Comparison of ENCODE assay signal across 15 mouse cellular contexts in the genomic region with DNA sequence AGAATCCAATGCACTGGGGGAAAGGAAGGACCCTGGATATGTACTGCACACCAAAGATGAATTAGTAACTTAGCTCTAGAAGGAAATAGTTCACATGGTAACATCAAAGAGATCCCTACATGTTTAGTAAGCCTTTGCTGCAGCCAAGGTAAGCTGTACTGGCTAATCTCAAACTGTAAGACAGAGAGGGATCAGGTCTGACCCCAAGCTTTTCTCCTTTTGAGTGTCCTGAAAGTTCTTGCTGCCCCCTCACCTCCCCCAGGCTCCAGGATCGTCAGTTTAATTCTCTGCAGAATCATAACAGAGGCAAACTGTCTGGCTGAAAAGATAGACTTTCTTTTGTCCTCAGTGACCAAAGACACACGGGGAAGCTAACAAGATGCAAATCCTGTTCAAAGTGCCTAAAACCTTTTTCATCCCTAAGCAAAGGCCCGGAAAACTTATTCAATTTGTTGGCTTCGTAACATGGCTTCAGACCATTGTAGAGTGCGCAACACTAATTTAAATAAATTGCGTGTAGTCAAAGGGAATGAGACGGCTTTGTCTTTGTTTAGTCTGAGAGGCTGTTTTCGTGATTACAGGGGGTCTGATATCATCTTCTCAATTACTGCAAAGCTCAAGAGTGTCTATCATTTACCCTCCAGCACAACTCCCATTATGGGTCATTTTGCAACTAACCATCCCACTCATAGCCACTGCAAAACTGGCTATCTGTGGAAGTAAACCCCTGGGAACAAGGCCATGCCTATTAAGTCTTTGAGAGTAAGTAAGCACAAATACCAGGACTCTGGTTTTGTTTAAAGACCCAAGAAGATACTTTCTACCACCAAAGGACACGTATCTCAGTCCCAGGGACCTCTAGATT. TPM values are rescaled to one million over a fixed set of nuclear protein-coding genes. Genes with fewer than 3 reads are reported as not detected.
DNase-seq lines count a peak whose midpoint lies in the region; ATAC-seq and TF ChIP-seq lines count a peak whose summit lies in the region.
"Had no signal": no experiment of that assay in that cellular context is flagged by ENCODE, and none has a peak within 500 bp of the region (broad histone marks: within the 10 kb centered on the region; RNA-seq: fewer than 3 reads in every experiment).

No protein-coding gene starts in this region.

- H3K27me3 ChIP-seq in stomach, embryonic 14.5 days (ENCODE audit: control insufficient read depth, insufficient read depth, low read length), result no peaks in the 10 kb centered on the region
- no peaks in the 10 kb centered on the region for H3K27me3 ChIP-seq in stomach, postnatal 0 days (ENCODE audit: control insufficient read depth, insufficient read depth, low read length)
- H3K27me3 ChIP-seq in hindbrain, embryonic 12.5 days, result no peaks in the 10 kb centered on the region
- no peaks in the 10 kb centered on the region for H3K27me3 ChIP-seq in midbrain, embryonic 15.5 days (replicated peaks)
- H3K27me3 ChIP-seq in stomach, embryonic 16.5 days (ENCODE audit: control insufficient read depth, insufficient read depth, low read length), result no peaks in the 10 kb centered on the region
- H3K27me3 ChIP-seq: kidney, embryonic 15.5 days had no signal

- ATAC-seq in stomach, embryonic 14.5 days (ENCODE audit: insufficient number of reproducible peaks, insufficient read depth, low FRiP score, low read depth), result no peak; the same call in 1 of the 2 replicates
- no peak for ATAC-seq in stomach, postnatal 0 days (ENCODE audit: low FRiP score, low TSS enrichment)
- ATAC-seq in hindbrain, embryonic 12.5 days (ENCODE audit: low FRiP score), result peak; percentile 55; the same call in 1 of the 2 replicates
- ATAC-seq in midbrain, embryonic 15.5 days (replicated peaks), result 0 out of 2 replicates have a peak, but pooled peaks have one; percentile 38
- 0 out of 2 replicates have a peak, but pooled peaks have one; percentile 41 for ATAC-seq in stomach, embryonic 16.5 days (ENCODE audit: insufficient read depth, low FRiP score)
- no peak for ATAC-seq in erythroid progenitor cell, adult 5-6 weeks (replicated peaks; ENCODE audit: low FRiP score, poor library complexity, severe bottlenecking)
- ATAC-seq: lung, postnatal 0 days had no signal

- H3K4me3 ChIP-seq in stomach, embryonic 14.5 days (ENCODE audit: low read depth, low read length), result no peak overlapping the region
- H3K4me3 ChIP-seq in stomach, postnatal 0 days (ENCODE audit: low read depth, low read length), result no peak overlapping the region
- H3K4me3 ChIP-seq in hindbrain, embryonic 12.5 days, result no peak overlapping the region
- H3K4me3 ChIP-seq in midbrain, embryonic 15.5 days, result no peak overlapping the region
- H3K4me3 ChIP-seq in stomach, embryonic 16.5 days (replicated peaks; ENCODE audit: low read length), result no peak overlapping the region
- H3K4me3 ChIP-seq: gastrocnemius, adult 2 months; kidney, embryonic 15.5 days had no signal

- no peaks in the 10 kb centered on the region for H3K9me3 ChIP-seq in stomach, embryonic 14.5 days (ENCODE audit: control insufficient read depth, low read depth, low read length)
- H3K9me3 ChIP-seq in stomach, postnatal 0 days (ENCODE audit: control insufficient read depth, low read length), result no peaks in the 10 kb centered on the region
- no peaks in the 10 kb centered on the region for H3K9me3 ChIP-seq in hindbrain, embryonic 12.5 days (replicated peaks)
- no peaks in the 10 kb centered on the region for H3K9me3 ChIP-seq in midbrain, embryonic 15.5 days
- no peaks in the 10 kb centered on the region for H3K9me3 ChIP-seq in stomach, embryonic 16.5 days (replicated peaks; ENCODE audit: control insufficient read depth, low read length)
- H3K9me3 ChIP-seq: kidney, embryonic 15.5 days had no signal

- H3K27ac ChIP-seq in stomach, embryonic 14.5 days (ENCODE audit: low read length), result peak overlapping the region; percentile 59; the same call in 1 of the 2 replicates
- H3K27ac ChIP-seq in stomach, postnatal 0 days (replicated peaks), result no peak overlapping the region; the same call in 1 of the 2 replicates
- H3K27ac ChIP-seq in hindbrain, embryonic 12.5 days, result peak overlapping the region; percentile 80
- H3K27ac ChIP-seq in midbrain, embryonic 15.5 days, result peak overlapping the region; percentile 61
- peak overlapping the region; percentile 61 for H3K27ac ChIP-seq in stomach, embryonic 16.5 days (ENCODE audit: low read length)
- H3K27ac ChIP-seq: gastrocnemius, adult 2 months; kidney, embryonic 15.5 days had no signal

- no peak for DNase-seq in stomach, postnatal 0 days (ENCODE audit: low spot score)
- no peak for DNase-seq in frontal cortex, postnatal 25 days (ENCODE audit: low spot score in 2 of 2)
- DNase-seq in left cerebral cortex, adult 8-10 months (ENCODE audit: low spot score in 2 of 2), result no peak
- DNase-seq: cerebellum, adult 2 months; gastrocnemius, adult 2 months; heart, postnatal 36 days; right cerebral cortex, postnatal 25 days; thymus, postnatal 36 days had no signal

- H3K4me2 ChIP-seq in stomach, embryonic 14.5 days (replicated peaks; ENCODE audit: low read depth, low read length), result no peak overlapping the region
- no peak overlapping the region for H3K4me2 ChIP-seq in stomach, postnatal 0 days (replicated peaks; ENCODE audit: low read depth)
- 0 out of 2 replicates have a peak overlapping the region, but pooled peaks have one; percentile 6 for H3K4me2 ChIP-seq in hindbrain, embryonic 12.5 days (replicated peaks)
- H3K4me2 ChIP-seq in midbrain, embryonic 15.5 days, result 0 out of 2 replicates have a peak overlapping the region, but pooled peaks have one; percentile 1
- H3K4me2 ChIP-seq in stomach, embryonic 16.5 days (ENCODE audit: low read depth, low read length), result no peak overlapping the region
- H3K4me2 ChIP-seq: kidney, embryonic 15.5 days had no signal

- no peak for TF ChIP-seq EP300 in stomach, postnatal 0 days (optimal IDR thresholded peaks at IDR 0.05)

- no peak overlapping the region for H3K9ac ChIP-seq in stomach, embryonic 14.5 days (replicated peaks; ENCODE audit: low read depth, low read length)
- H3K9ac ChIP-seq in stomach, postnatal 0 days (ENCODE audit: low read length), result no peak overlapping the region
- no peak overlapping the region for H3K9ac ChIP-seq in hindbrain, embryonic 12.5 days
- no peak overlapping the region for H3K9ac ChIP-seq in midbrain, embryonic 15.5 days
- no peak overlapping the region for H3K9ac ChIP-seq in stomach, embryonic 16.5 days (ENCODE audit: low read length)
- H3K9ac ChIP-seq: kidney, embryonic 15.5 days had no signal

- H3K4me1 ChIP-seq in stomach, embryonic 14.5 days (ENCODE audit: control insufficient read depth, insufficient read depth, low read length), result peaks cover 17% of the 10 kb centered on the region
- no peaks in the 10 kb centered on the region; the same call in 1 of the 2 replicates for H3K4me1 ChIP-seq in stomach, postnatal 0 days (replicated peaks; ENCODE audit: control insufficient read depth, insufficient read depth)
- H3K4me1 ChIP-seq in hindbrain, embryonic 12.5 days, result peaks cover 46% of the 10 kb centered on the region
- H3K4me1 ChIP-seq in midbrain, embryonic 15.5 days, result peaks cover 35% of the 10 kb centered on the region
- H3K4me1 ChIP-seq in stomach, embryonic 16.5 days (ENCODE audit: control insufficient read depth, insufficient read depth, low read length), result peaks cover 19% of the 10 kb centered on the region

- TF ChIP-seq CTCF in stomach, postnatal 0 days (IDR thresholded peaks at IDR 0.05; ENCODE audit: low read depth), result no peak

- no peaks in the 10 kb centered on the region; the same call in 1 of the 2 replicates for H3K36me3 ChIP-seq in stomach, embryonic 14.5 days (ENCODE audit: control insufficient read depth, insufficient read depth, low read length)
- no peaks in the 10 kb centered on the region for H3K36me3 ChIP-seq in stomach, postnatal 0 days (ENCODE audit: control insufficient read depth, insufficient read depth, low read length)
- no peaks in the 10 kb centered on the region for H3K36me3 ChIP-seq in hindbrain, embryonic 12.5 days
- H3K36me3 ChIP-seq in midbrain, embryonic 15.5 days (replicated peaks), result no peaks in the 10 kb centered on the region
- no peaks in the 10 kb centered on the region for H3K36me3 ChIP-seq in stomach, embryonic 16.5 days (ENCODE audit: control insufficient read depth, insufficient read depth, low read length)
- H3K36me3 ChIP-seq: kidney, embryonic 15.5 days had no signal

- WGBS in stomach, embryonic 14.5 days, result 63% methylated on average over 9 of the region's 9 CpGs
- WGBS in stomach, postnatal 0 days, result 64% methylated on average over 9 of the region's 9 CpGs
- 40% methylated on average over 9 of the region's 9 CpGs for WGBS in hindbrain, embryonic 12.5 days
- WGBS in midbrain, embryonic 15.5 days, result 18% methylated on average over 9 of the region's 9 CpGs
- 61% methylated on average over 9 of the region's 9 CpGs for WGBS in stomach, embryonic 16.5 days

RNA-seq across cellular contexts. Expression of a gene that starts 52.8 kb away (rescaled TPM):
- 37.1 and 38.0 TPM in 2 replicates for polyA plus RNA-seq in stomach, embryonic 14.5 days (2014; fragmentation: Nextera tagmentation; extraction: Ambion mirVana)
- polyA plus RNA-seq in stomach, postnatal 0 days (2015; fragmentation: Nextera tagmentation; extraction: Ambion mirVana), result 30.0 and 30.7 TPM in 2 replicates
- 121 and 125 TPM in 2 replicates for polyA plus RNA-seq in hindbrain, embryonic 12.5 days (2016; fragmentation: Nextera tagmentation; extraction: Ambion mirVana)
- 158 and 159 TPM in 2 replicates for polyA plus RNA-seq in midbrain, embryonic 15.5 days (2015; fragmentation: Nextera tagmentation; extraction: Ambion mirVana)
- polyA plus RNA-seq in stomach, embryonic 16.5 days (2015; fragmentation: Nextera tagmentation; extraction: Ambion mirVana), result 33.4 and 39.9 TPM in 2 replicates
- total RNA-seq in erythroid progenitor cell, adult 5-6 weeks (2015; ENCODE audit: low replicate concordance), result 4.3 and 10.9 TPM in 2 replicates
- total RNA-seq in erythroid progenitor cell, adult 5-6 weeks (2017; ENCODE audit: low replicate concordance), result 8.9 and 11.4 TPM in 2 replicates
- total RNA-seq in left cerebral cortex, adult 8-10 months (2022), result 100 to 1,000 TPM; 252 to 273 (median 260) TPM

Comparison
In these comparisons a context has a peak if more than half of its experiments do, and no peak if none do; other contexts are left out.
1. ATAC-seq: peak in hindbrain, embryonic 12.5 days (single experiment), midbrain, embryonic 15.5 days (single experiment) and stomach, embryonic 16.5 days (single experiment); none in stomach, embryonic 14.5 days (single experiment), stomach, postnatal 0 days (single experiment) and erythroid progenitor cell, adult 5-6 weeks (single experiment).
2. H3K4me2 ChIP-seq: peak in hindbrain, embryonic 12.5 days (single experiment) and midbrain, embryonic 15.5 days (single experiment); none in stomach, embryonic 14.5 days (single experiment), stomach, postnatal 0 days (single experiment) and stomach, embryonic 16.5 days (single experiment).